Mouse (Mus musculus) right cerebral cortex, postnatal 36 days (tissue): Measurements from ENCODE around the gene Moxd1.

ENCODE experiments used
- DNase-seq, 2 experiments: peaks; one replicate each; pipeline ENCODE4 v3.0.0; 2022; ENCODE audit warnings: low spot score in 2 of 2, mixed read lengths in 1 of 2

Gene Moxd1

DNA sequence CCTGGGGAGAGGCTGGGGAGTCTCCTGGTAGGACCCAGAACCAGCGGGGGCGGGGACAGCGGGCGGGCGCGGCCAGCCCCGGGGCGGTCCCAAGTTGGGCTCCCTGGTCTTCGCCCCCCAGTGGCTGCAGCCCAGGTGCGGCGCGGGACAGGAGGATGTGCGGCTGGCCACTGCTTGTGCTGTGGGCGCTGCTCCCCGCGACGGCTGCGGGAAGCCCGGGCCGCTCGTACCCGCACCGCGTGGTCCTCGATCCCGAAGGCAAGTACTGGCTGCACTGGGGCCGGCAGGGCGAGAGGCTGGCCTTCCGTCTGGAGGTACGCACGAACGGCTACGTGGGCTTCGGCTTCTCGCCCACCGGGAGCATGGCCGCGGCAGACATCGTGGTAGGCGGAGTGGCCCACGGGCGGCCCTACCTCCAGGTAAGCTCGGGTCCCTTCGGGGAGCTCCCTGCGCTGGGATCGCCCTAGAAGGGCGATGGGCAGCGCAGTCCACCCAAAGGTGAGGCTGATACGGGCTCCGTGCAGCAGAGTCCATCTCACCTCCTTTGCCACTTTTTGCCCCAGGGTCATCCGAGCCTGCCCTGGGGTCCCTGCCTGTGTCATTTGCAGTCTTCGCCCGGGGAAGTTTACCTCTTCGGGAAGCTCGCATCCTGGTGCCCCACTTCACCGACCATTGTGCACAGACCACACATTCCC, at the start of gene Moxd1:
Gene Moxd1, plus strand, starts transcription at position 69 of the 695 bp plus-strand sequence.
- DNase-seq, result no peak

DNA sequence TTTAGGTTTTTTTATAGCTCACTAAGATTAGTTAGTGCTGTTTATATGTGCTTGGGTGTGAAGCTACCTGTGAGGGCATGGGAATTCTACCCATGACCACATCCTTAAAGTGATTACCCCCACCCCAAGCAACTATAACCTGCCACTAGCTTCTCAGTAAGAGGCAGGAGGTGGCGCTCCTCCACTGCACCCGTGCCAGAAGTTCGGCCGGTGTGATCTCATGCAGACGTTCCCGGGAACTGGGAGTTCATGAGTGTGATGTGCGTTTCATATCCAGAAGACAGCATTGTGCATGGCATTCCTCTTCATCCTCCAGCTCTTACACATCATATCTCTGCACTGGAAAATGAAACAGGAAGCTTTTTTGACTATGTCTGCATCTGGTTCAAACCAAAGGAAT, 32.9 kb upstream of the Moxd1 start:
- DNase-seq, result no peak

DNA sequence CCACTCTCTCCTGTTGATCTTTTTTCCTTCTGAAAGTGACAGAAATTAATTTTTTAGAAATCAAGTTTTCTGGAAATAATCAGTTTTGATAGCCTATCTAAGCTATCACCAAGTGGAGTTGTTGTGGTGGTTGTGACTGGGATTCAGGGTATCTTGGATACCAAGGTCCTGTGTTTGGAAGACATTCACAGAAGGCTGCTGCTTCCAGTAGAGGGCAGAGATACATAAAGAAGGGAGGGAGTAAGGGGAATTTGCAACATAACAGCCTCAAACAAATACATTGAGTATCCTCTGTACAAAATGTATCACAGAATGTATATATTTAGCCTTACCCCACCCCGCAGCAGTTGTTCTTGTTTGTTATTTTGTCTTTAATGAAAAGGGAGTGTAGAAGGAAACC, 31.3 kb upstream of the Moxd1 start:
- no peak for DNase-seq

DNA sequence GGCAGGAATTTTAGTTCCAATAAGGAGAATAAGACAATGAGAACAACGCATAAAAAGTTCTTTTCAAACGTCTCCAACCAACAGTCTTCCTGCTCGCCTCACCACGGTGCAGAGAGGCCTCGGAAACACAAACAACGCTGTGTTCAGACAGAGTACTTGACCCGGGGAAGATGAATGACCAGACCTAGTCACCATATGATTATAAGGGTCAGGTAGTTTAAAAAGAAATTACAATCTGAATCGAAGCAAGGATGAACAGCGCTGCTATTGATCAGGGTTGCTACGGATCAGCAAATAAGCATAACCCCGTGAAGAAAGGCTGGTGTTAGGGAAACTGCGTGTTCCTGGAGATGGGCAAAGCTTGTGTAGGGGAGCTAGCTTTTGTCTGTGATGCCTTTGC, 24.0 kb upstream of the Moxd1 start:
- no peak for DNase-seq

DNA sequence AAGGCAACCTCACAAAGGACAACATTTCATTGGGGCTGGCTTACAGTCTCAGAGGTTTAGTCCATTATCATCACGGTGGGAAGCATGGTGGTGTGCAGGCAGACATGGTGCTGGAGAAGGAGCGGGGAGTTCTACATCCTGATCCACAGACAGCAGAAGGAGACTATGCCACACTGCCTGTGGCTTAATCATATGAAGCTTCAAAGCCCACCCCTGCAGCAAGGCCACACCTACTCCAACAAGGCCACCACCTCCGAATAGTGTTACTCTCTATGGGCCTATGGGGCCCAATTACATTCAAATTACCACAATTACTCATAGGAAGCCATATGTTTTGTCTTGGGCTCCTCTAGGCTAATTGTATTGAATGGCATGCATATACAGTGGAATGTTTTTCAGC, 23.2 kb upstream of the Moxd1 start:
- DNase-seq, result no peak

DNA sequence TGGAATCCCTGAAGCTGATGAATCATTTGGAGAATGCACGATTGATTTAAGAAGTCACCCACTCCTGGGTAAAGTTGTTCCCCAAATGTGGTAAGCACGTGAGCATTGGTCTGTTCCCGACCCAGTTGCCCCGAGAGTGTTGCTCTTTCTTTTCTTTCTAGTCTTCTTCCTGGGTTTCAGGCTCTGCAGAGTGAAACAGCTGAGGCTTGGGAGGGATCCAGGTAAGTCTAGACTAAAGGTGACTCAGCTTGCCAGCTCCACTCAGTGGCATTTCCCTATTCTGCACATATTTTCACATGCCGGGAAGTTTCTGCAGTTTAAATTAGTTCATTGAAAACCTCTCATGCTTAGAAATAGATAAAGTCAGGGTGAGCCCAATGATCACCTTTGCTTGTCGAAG, 13.2 kb upstream of the Moxd1 start:
- DNase-seq, result no peak

DNA sequence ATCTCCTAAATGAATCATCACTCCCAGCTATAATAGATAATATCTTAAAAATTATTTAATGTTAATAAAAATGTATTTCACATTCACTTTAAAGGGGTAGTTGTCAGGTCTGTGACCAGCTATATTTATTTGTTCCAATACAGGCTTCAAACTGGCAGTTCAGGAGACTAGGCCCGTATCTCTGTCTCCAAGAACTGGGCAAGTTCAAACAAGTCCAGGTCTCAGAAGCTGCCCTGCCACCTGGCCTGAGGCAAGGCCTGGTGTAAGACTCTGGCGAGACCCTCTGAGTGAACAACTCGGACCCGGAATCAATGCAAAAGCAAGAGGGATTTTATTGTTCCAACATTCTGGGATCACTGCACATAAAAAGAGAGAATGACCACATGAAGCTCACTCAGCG, 10.0 kb upstream of the Moxd1 start:
- no peak for DNase-seq

DNA sequence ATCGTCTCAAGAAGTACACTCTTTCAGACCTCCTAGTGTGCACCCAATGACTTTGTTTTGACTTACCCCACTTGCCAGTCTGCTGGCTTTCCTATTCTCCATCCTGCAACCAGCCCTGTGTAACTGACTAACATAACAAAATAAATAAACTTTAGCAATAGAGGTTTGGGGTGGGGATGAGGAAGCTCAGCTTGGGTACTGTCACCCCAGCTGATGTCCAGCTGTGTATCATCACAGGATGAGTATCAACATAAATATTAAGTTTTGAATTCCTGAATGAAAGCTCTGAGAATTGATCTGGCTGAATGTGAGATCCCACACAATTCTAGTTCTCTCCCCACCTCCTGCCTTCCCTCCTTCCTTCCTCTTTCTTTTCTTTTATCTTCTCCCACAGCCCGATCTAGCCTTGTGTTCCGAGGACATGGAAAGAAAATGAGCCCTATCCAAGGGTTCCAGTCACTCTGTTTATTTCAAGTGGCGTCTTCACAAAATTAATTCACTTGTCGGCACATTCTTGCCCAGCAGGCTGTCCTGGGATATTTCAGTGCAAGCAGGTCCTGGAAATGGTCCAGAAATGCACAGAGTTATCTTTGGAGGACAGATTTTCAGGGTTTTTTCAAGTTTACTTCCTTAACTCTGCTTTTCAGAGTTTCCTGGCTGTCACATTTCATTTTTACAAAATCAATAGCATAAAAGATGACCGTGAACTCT, 5.6 kb upstream of the Moxd1 start:
- no peak for DNase-seq

DNA sequence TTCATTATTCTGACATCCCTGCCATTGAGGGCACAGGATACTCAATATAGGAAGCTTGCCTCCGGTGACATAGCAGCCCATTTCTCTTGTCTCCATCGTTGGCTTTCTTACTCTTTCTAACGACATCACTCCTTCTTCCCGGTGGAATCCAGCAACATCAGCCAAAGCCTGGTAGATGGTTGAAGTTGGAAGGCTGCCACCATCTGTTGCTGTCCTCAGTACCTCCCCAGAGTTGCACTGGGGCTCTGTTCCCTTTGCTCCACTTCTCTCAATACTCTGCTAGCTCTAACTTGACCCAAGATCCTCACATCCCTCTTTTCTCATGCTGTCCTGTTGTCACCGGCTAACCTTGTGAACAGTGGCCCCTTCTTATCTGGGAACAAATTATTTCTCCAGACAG, 2.4 kb upstream of the Moxd1 start:
- DNase-seq, result no peak

DNA sequence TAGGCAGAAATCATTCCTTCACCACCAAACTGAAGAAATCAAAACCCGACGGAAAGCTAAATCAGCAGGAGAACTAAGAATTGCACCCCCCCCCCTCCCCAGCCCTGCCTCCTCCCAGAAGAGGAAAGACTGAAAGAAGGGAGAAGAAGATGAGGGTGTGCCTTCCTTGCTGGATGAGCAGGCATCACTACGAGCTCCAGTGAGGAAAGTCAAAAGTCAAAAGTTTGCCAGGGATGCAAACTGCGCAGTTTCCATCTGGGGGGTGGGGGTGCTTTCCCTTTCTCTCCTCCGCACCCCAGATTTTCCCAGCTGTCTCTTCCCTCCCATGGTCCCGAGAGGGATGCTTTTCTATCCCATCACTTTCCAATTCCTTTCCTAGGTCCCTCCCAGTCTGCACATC, 406 bp upstream of the Moxd1 start:
- DNase-seq, result no peak

DNA sequence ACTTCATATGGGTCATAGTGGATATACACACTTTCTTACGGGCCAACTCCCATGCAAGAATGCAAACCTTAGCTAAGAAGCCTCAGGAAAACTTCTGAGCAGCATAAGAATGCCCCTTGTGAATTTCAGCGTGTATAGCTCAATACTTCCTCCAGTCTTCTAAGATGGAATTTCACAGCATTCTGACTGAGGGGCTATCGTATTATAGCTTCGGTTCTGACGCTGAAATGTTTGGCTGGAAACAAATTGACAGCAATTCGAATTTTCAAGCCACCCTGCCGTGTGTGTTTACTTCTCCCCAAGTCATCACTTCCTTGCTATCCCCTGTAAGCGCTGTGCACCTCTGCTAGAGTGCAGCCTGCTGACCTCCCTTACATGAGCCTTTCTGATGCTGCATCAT, 1.3 kb downstream of the Moxd1 start:
- no peak for DNase-seq

DNA sequence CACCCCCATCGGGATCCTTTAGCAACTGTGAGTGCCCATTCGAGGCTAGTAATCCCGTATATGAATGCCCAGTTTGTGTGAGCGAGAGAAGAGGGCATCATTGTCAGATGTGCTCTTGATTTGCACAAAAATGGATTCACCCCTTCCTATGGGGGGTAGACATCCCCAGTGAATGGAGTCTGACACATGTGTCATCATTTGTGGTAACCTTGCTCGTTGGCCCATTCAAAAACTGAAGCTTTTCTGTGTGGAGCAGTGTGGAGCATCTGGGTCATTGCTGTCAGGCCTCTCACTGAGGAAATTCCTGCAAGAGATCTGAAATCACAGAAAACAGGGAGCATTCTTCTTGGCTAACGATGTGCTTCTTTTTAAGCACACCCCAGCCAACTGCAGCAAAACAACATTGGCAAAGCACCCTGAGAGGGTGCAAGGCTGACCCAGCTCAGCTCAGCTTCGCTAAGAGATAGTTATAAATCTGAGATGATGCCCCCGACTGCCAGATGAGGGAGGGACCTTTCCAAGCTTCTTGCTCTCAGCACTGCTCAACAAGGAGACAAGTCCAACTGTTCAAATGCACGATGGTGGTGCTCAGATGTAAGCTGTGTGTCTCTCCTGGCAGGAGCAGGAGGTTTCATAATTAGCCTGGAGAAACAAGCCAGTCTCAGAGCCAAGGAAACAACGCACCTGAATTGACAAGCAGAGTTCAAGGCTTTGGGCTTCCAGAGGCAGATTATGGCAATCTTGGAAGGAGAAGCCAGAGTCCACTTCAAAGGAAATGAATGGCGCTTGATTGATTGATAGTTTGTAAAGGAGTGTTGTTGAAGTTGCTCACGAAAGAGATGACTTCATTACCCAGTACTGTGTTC, 5.2 kb downstream of the Moxd1 start:
- DNase-seq, result no peak

DNA sequence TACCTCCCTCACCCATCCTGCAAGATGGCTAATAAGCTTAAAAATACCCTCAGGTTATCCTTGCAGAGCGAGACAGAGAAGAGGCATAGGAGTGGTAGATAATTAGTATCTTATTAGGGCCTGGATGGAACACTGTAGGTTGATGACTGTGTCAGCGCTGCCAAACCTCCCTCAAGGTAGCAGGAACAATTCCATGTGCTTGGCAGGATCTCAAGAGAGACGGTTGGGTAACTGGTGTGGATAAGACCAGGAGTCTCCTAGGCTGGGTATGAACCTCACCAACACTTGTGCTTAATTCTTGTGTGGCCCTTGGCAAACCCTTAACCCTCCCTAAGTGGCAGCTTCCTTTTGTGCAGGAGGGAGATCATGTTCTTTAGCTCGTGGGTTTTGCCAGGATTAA, 9.0 kb downstream of the Moxd1 start:
- no peak for DNase-seq

DNA sequence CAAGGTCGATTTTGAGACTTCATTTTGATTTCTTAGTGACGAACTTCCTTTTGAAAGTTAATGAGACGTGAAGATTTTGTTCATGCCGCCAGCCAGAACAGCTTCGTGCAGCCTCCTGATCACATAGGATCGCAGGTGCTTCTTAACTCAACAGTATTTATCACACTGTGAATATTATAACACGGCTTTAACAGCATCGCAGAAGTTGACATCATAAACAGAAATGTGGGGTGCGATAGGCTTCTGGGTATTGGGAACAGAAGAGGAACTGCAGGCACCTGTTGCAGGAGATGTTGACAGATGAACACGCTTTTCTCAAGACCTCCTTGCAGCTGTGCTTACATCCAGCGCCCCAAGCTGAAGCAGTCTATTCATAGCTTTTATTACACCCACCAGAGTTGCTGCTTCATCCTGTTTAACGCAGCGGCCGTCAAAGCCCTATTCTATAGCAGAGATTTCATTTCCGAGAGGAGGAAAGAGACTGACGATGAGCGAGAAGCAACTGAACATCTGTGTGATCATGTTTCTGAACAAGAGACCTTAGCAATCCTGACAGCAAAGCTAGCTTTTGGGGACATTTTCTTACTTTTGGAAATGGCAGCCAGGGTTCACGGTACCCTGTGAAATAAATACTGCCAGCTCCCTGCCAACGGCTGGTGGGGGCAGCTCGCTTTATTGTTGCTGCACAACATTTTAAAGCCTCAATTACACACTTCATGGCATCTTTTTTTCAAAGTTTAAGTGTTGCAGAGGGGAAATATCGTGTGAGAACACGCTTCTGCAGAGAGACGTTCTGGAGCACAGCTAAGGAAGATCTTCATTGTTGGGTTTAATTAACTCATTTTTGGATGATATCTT, 12.3 kb downstream of the Moxd1 start:
- DNase-seq, result peak; percentile 6 to 18

DNA sequence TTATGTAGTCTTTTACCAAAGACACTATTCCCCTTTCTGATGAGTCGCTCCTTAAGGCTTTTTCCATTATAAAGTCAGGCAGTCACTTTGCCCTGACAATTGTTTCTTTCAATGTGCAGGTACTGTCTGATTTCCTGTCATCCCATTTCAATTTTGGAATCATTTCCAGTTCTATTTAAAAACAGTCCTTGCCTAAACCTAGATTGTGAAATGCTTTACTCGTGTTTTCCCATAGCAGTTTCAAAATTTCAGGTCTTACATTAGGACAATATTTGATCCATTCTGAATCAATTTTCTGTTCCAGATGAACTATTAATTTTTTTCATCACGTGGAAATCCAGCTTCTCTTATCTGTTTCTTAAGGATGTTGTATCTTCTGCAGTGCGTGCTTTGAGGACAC, 23.5 kb downstream of the Moxd1 start:
- no peak for DNase-seq

DNA sequence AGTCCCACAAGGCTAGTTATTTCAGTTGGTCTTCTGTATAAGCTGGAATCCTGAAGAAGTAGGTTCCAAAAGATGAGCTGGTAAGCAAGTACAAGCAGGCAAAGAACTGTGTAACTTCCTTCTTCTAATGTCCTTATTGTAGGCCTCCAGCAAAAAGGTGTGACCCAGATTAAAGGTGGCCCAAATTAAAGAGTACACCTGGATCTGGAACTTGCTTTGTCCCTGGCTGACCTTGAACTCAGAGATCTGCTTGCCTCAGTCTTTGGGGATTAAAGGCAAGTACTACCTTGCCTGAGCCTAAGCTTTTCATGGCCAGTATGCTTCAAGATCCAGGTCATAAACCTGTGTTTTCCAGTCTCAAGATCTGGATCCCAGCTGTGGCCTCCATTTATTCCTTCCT, 24.8 kb downstream of the Moxd1 start:
- no peak for DNase-seq

DNA sequence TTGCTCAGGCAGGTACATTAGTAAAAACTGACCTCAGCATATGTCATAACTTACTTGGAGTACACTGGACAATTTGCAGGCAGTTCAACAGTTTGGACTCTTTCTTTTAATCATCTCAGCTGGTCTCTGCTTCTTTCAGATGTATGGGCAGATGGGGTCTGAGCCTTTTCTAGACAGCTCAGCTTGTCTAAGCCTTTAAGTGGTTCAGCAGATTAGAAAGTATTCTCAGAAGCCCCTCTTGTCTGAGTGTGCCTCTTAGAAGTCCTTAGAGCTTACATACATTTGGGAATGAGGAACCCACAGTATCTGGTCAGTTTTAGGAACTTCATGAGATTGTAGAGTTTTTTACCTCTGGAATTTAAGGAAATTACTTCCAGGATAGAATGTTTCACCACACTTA, 28.3 kb downstream of the Moxd1 start:
- no peak for DNase-seq

DNA sequence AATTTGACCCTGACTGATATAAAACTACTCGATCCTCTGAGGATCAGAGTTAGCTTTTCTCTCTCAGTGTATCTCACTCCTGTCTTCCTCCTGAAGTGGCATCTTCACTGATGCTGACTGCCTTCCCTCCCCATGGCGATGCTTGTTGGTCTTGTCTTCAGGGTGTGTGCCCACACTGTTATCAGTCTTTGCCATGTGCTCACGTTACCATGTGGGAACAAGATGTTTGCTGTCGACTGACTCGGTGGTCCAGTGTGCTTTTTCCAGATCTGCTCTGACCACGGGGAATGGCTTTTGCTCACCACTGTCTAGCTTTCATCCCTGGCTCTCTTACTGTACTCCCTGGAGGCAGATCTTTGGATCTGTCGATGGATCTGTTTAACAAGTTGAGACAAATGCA, 34.8 kb downstream of the Moxd1 start:
- no peak for DNase-seq

DNA sequence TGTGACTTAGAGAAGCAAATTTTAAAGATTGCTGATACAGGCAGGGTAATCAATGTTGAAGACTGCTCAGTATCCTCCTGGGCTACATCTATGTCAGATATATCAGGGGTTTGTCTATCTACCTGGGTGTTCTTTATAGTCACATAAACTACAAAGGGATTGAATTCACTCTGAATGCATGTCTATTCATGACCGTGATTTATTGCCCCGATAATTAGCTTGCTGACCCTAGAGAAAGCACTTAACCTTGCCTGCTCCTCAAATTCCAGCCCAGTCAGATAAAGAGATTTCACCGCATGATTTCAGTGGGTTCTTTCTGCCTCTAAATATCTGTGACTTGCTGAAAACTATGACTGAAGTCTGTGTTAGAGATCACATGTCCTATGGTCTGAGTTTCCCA, 35.6 kb downstream of the Moxd1 start:
- no peak for DNase-seq

DNA sequence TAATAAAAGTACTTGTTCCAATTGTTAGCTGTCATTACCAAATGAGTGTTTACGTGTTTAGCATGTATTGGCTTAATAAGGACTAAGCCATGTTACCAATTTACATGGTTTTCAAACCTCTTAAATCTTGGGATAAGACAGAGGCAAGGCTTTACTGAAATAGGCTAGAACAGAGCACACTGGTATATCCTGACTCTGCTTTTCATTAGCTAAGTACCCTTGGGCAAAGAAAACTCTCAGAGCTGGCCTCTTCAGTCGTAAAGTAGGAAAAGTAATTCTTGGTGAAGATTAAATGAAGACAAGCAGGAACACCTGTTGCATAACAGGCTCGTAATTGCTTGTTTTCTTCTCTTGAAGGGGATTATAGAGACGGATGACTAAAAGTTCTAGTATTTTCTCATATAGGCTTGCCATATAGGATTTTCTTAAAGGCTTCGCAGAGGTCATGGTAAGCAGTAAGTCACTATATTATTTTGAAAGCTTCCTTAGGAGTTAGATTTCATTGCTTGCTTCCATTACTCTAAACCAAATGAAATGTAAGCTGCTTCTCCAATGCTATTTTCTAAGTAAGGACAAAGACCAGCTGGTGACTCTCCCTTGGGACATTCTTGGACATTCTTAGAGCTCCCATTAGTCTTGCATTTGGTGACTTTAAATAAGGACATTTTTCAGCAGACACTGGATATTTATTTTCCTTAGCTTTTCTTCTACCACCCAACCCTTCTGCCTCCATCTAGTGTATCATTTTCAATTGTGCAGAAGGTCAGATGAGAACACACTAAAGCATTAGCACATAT, 36.7 kb downstream of the Moxd1 start:
- no peak for DNase-seq

DNA sequence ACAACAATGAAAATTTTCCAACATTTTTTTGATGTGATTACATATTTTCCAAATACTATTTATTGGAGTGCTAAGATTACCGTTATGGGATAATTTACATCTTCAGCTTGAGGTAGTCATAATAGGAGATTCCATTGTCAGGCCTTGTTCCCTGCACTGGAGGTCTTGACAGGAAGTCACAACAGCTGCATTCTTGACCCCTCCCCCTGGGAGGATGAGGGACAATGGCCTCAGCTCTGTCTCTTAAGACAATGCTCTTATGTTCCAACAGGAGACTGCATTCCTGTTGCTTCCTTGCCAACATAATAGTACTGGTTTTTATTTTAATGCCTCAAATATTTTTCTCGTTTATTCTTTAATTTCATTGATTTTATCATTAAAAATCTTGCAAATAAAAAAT, 44.2 kb downstream of the Moxd1 start:
- no peak for DNase-seq
